Mouse (Mus musculus): Measurements from ENCODE around the gene Gpr152.
A peak's percentile ranks its signal among the peaks of the same experiment; 100 is the strongest.
"Not testable (repeated sequence)": the region's sequence is repeated elsewhere in the genome, so short reads cannot be mapped to it uniquely, and the experiment has no call there.

Gpr152 gene

GRCm38 (mm10) chr19:4112063-4112960 is 27.3 kb upstream of the Gpr152 start:
- DNase-seq, result no peak

DNA sequence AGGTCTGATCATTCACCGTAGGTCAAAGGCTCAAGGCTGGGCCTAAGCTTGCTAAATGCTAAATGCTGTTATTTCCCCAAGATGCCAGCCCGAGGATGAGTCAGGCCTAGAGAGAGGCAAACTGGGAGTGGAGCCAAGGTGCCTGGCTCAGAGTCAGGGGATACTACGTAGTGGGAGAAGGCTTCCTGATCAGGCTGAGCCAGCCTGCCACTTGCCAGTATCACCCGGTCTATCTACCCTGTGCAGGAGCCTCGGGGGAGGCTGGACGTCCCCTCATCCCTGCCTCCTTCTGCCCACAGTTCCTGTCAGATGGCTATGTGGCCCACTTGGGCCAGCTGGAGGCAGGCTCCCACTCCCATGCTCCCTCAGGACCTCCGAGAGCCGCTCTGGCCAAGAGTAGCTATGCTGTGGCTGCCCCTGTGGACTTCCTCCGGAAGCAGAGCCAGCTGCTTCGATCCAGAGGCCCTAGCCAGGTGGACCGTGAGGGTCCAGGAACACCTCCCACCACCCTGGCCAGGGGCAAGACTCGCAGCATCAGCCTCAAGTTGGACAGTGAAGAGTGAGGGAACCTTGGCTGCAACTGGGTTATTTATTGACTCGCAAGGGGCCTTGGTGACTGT is 26.3 kb upstream of the Gpr152 start:
- DNase-seq, result peak; percentile 81

GRCm38 (mm10) chr19:4113806-4114230 is 25.8 kb upstream of the Gpr152 start:
- DNase-seq, result no peak

DNA sequence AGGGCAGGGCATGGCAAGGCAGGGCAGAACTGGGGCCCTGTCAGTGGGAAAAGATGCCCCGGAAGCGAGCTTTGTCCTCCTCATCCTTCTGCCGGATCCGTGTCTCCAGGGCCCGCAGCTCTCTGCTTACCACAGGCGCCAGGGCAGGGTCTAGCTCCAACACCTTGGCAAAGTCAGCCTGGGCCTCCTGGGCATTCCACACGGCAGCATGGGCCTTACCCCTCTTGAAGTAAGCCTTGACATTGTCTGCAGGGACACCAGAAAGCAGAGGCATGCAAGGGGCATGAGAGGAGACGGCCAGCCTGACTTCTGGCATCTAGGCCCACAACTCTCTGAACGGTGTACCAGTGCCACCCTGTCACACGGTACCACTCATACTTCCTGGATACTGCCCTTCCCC is 25.0 kb upstream of the Gpr152 start:
- DNase-seq, result no peak

GRCm38 (mm10) chr19:4115144-4115543 is 24.4 kb upstream of the Gpr152 start:
- no peak for DNase-seq

- no peak for DNase-seq
Observed at GRCm38 (mm10) chr19:4115816-4116215, 23.8 kb upstream of the Gpr152 start.

DNA sequence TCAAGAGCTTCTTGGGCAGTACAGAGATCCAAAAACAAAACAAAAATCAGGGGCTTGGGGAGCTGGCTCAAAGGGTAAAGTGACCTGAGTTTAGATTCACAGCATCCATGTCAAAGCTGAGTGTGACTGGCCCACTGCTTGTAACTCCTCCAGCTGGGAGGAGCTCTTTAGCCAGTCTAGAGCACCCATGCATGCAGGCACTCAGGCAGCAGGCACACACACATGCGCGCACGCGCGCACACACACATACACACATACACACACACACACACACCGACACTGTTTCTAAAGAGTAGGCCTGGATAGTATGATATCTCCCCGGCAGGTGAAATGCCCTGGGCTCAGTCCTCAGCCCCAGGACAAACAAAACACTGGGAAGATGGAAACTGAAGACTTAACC is 22.6 kb upstream of the Gpr152 start:
- no peak for DNase-seq

- no peak for DNase-seq
Observed at GRCm38 (mm10) chr19:4118350-4118749, 21.2 kb upstream of the Gpr152 start.

DNA sequence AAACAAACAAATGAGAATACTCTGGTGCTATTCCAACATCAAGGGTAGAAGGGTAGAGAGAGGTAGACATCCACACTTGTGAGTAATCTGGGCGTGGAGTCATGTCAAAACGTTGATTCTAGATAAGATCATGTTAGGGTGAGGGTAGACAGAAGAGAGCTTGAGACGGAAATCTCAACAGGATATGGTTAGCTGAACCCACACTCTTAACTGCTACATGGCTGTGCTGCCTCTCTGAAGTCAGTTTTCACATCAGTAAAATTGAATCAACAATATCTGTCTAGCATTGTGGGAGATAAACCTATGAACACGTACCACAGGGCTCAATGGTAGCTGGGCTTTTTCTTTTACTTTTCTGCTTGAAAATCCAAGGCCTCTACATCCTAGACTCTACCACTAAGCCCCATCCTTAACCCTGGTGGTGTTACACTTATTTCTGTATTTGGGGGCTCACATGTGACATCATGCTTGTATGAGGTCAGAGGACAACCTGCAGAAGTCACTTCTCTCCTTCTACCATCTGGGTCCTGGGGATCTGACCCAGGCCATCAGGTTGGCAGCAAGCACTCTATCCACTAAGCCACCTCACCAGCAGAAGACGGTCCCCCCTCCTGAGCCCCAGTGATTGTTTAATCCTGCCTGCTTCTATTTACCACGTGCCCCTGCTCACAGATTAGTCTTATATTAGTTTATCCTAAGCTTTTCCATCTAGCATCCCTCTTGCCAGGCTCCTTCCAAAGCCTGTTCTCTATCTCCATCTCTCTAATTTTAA is 19.7 kb upstream of the Gpr152 start:
- no peak for DNase-seq

DNA sequence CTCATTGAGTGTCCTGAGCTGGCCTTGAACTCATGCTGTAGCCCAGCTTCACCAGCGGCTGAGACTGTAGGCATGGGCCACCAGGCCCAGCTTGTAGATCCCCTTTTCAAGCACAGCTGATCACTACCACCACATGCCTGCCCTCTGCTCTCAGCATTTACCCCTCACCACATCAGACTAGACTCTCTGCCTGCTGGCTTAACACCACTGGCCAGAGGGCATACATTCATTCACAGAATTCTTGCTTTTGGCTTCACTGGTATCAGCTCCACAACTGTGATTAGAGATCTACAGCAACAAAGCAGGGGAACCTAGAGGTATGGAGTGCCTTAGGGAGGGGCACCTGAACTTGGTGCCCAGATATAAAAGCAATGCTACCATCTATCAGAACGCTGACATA is 19.1 kb upstream of the Gpr152 start:
- DNase-seq, result no peak

GRCm38 (mm10) chr19:4121097-4121805 is 18.3 kb upstream of the Gpr152 start:
- DNase-seq, result peak; percentile 98

DNA sequence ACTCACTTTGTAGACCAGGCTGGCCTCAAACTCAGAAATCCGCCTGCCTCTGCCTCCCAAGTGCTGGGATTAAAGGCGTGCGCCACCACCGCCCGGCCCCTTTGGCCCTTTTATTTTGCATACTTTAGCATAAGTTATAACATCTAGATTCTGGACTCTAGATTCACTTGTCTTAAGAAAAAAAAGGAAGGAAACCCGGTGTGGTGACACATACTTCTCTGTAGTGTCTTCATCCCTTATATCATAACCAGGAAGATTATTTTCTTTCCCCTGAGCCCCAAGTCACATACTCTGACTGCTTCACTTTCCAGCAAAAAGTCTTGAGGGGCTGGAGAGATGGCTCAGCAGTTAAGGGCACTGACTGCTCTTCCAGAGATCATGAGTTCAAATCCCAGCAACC is 17.7 kb upstream of the Gpr152 start:
- not testable (repeated sequence) for DNase-seq

DNA sequence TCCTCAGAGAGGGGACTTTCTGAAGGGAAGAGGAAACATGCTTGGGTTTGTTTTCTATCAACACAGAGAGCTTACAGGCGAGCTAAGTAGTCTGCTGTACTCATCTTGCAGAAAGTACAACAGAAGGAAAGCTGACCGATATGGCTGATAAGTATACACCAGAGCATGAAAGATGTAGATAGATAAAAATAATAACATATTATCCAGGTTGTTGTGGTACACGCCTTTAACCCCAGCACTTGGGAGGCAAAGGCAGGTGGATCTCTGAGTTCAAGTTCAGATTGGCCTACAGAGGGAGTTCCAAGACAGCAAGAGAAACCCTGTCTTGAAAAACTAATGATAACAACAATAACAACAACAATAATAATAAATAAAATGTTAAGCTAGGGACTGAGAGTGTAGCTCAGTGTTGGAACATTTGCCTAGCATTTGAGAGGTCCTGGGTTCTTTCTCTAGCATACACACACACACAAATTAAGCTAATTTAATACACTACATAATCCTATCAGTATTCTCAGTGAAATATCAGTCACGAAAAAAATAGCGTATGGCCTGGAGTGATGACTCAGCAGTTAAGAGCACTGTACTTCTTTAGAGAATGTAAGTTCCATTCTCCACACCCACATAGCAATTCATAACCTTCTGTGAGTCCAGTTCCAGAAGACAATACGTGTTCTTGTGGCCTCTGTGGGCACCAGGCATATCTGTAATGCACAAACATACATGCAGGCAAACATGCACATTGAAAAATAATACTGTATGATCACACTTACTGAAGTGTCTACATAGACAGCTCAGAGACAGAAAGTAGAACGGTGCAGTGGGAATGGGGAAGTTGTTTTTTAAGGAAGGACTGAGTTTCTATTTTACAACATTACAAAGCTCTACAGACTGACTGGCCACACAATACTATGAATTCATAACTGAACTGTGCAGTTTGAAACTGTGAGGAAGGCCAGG is 16.9 kb upstream of the Gpr152 start:
- DNase-seq, result no peak

DNA sequence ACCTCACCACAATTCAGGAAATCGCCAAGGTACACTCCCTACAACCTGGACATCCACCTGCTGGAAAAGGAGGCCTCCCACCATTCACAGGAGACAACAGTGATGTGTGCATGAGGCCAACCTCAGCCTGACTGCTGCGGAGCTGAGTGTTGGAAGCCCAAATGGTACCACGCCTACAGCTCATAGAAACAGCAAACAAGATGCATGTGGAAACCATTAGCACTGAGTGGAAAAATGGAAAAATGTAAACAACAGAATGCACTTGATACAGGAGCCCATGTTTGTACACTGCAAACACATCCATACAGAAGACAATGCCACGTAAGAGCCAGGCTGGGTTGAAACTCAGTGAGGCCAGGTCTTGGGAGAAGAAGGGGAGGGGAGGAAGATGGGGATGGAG is 15.2 kb upstream of the Gpr152 start:
- no peak for DNase-seq

DNA sequence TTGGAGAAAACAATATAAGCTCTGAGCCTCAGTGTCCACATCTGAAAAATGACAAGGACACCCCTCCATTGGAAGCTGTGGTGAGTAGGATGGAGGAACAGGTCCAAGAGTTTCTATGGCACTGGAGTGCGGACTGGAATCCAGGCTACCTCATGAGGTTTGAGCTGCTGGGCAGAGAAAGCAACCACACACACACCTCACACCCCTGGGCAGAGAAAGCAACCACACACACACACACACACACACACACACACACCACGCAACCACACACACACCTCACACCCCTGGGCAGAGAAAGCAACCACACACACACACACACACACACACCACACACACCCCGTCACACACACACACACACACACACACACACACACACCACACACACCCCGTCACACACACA is 14.3 kb upstream of the Gpr152 start:
- DNase-seq, result not testable (repeated sequence)

- peak; percentile 98 for DNase-seq
Observed at GRCm38 (mm10) chr19:4125741-4126696, 13.6 kb upstream of the Gpr152 start, which contains the start of gene Aip. TSS of gene Aip (minus strand) at chr19:4125858.

- no peak for DNase-seq
Observed at GRCm38 (mm10) chr19:4126759-4127495, 12.7 kb upstream of the Gpr152 start.

DNA sequence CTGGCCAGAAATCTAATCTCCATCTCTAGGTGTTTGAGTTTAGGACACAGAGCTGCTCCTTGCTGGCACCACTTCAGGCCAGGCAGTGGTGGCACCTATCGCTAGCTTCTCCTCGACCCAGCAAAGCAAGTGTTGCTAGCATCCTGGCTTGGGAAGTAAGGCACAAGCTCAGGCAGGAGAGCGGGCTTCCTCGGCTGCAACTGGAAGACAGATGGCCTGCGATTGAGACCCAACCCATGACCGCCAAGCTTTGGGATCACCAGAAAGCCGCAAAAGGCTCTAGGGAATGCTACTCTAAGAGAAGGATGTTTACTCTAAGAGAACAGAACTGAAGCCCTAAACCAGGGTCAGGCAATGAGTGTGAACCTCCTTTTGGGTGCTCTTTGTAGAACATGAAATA is 10.1 kb upstream of the Gpr152 start:
- DNase-seq, result no peak

DNA sequence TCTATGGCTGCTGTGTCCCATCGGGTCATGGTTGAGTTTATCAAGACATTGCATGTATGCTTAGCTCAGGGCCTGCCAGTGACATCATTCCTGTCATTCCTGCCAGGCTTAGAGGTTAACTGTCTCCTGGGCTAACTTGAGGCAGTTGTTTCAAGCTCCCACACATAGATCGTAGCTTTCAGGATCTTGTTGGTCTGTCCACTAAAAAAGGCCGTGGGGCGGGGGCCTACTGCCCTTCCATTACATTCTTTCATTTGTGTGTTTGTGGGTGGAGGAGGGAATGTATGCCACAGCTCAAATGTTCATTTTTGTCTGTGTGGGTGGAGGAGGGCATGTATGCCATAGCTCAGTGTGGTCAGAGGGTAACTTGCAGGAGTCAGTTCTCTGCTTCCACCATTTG is 9.5 kb upstream of the Gpr152 start:
- DNase-seq, result no peak

DNA sequence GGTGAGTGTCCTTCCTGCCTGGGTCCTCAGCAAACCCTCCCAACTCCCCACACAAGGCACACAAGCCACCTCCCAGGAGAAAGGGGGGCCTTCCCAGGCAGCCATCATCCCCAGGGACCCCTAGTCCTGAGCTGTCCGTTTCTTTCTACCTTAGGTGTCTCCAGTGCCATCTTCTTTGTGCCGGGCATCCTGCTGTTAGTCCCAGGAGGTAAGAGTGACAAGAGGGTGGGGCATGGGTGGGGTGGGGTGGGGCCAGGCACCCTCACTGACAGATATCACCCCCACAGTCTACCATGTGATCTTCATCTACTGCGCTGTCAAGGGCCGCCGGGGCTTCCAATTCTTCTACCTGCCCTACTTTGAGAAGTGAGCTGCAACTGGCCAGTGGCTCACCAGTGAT is 8.5 kb upstream of the Gpr152 start:
- DNase-seq, result no peak
